Mouse (Mus musculus) limb, embryonic 10.5 days (tissue): ENCODE results near the gene Drp2. TPM values are rescaled to one million over a fixed set of nuclear protein-coding genes. Genes with fewer than 3 reads are reported as not detected.

Experiments used
- DNase-seq: peaks from one replicate; pipeline ENCODE4 v3.0.0-alpha.2; 2017; ENCODE audit warnings: low spot score
- H3K27ac ChIP-seq: fragments of 300-500 bp; sonication (generic); 2 replicates; pipeline ENCODE4 v1.5.1; 2016; ENCODE audit warnings: mild to moderate bottlenecking
- H3K27me3 ChIP-seq: fragments of 300-500 bp; sonication (generic); 2 replicates; pipeline ENCODE4 v1.6.1; 2016; ENCODE audit warnings: low read depth, mild to moderate bottlenecking; ENCODE audit not compliant: poor library complexity, severe bottlenecking
- H3K36me3 ChIP-seq: fragments of 300-500 bp; sonication (generic); 2 replicates; pipeline ENCODE4 v1.6.1; 2016; ENCODE audit warnings: mild to moderate bottlenecking, moderate library complexity
- H3K4me1 ChIP-seq: fragments of 300-500 bp; sonication (generic); 2 replicates; pipeline ENCODE4 v1.6.1; 2016
- H3K4me3 ChIP-seq: fragments of 300-500 bp; sonication (generic); 2 replicates; pipeline ENCODE4 v1.5.1; 2016; ENCODE audit warnings: mild to moderate bottlenecking, moderate library complexity
- H3K9me3 ChIP-seq: fragments of 300-500 bp; sonication (generic); replicated peaks from 2 replicates; pipeline ENCODE4 v1.6.1; 2016; ENCODE audit warnings: mild to moderate bottlenecking
- WGBS: fragments of 180-500 bp; shearing (Covaris S2); methylation state at CpG from one replicate; pipeline ENCODE4 v1.1.7; 2016; 5-methylcytosine and 5-hydroxymethylcytosine counted together
- polyA plus RNA-seq: library from polyadenylated mRNA; unstranded; fragments of >200 nt; fragmentation: Nextera tagmentation; extraction: Ambion mirVana; gene quantifications from 2 replicates; pipeline ENCODE4 v1.2.1, GENCODE M21; 2016

The Drp2 gene
- 0.78 and 0.95 TPM in 2 replicates for polyA plus RNA-seq

DNA sequence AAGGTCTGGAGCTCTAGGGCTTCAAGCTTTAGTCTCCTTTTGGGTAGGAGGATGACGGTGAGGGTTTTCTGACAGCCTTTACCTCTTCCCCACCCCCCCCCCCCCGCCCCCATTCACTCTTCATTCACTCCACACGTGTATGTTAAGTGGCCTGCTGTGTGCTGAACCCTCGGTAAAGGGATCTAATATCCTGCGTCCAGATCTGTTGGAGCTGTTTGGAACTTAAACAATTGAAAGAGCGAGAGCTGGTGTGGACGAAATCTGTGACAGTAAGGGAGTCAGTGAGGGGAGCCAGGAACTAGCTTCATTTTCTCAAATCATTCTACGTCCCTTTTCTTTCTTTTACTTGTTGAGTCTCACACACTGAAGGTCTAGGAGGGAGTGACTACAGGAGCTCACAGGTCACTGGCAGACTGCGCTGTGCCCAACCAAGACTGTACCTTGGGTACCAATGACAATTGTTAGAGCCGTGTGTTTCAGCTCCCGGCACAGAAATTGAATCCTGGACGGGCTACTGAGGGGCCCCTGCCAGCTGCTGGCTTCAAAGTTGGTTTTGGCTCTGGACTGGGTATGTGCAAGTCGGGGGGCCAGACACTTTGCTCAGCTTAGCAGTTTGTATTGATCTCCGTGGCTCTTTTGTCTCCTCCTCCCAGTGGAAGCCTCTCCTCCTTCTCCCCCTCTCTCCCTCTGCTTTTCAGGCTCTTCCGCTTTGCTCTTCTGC, at the start of gene Drp2:
Drp2 (plus strand) TSS at position 689 of the 721 bp plus-strand sequence.
- H3K27ac ChIP-seq, result peak within 1 kb of the TSS; percentile 56
- H3K9me3 ChIP-seq, result no peaks in the 10 kb centered on the region
- H3K4me3 ChIP-seq, result peak within 1 kb of the TSS; percentile 44
- peaks cover 71% of the 10 kb centered on the region for H3K27me3 ChIP-seq
- 29% methylated on average over 15 of the region's 15 CpGs for WGBS
- DNase-seq, result no peak
- no peaks in the 10 kb centered on the region for H3K36me3 ChIP-seq
- no peaks in the 10 kb centered on the region for H3K4me1 ChIP-seq

DNA sequence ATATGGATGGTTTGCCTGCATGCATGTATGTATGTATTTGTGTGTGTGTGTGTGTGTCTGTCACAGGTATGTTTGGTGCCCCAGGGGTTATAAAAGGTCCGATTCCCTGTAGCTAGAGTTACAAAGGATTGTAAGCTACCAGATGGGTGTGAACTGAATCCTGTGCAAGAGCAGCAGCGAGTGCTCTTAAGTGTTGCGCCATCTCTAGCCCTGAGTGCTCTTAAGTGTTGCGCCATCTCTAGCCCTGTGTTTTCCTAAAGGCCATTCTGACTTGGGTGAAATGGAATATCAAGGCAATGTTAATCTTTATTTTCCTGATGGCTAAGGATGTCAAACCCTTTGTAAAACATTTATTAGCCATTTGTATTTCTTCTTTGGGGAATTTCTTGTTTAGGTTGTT, 45.0 kb upstream of the Drp2 start:
- H3K9me3 ChIP-seq, result no peaks in the 10 kb centered on the region
- no peak for DNase-seq
- H3K27ac ChIP-seq, result no peak overlapping the region
- 87% methylated on average over 4 of the region's 4 CpGs for WGBS
- H3K36me3 ChIP-seq, result peaks cover 25% of the 10 kb centered on the region
- H3K4me3 ChIP-seq, result no peak overlapping the region
- H3K4me1 ChIP-seq, result no peaks in the 10 kb centered on the region
- peaks cover 30% of the 10 kb centered on the region for H3K27me3 ChIP-seq

DNA sequence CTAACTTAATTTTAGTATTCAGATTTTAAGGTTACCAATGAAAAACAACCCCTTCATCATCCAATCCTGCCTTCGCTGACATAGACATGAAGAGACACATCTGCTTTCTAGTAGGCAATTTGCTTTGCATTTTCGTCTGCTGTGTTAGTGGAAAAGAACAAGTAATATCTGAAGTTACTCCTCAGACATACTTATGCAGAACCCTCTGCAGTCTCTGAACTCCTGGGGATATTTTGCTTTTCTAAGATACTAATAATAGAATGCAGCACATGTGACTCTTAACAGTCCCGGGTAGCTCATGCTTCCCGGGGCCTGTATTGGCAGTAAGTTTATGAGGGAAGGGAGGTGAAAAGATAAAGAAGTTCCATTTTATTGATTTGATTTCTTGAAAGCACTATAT, 42.2 kb upstream of the Drp2 start:
- Histone ChIP-seq H3K9me3 (no peaks in the 10 kb centered on the region), H3K36me3 (peaks cover 30% of the 10 kb centered on the region), H3K27me3 (peaks cover 47% of the 10 kb centered on the region), H3K4me1 (no peaks in the 10 kb centered on the region), H3K27ac (no peak overlapping the region), H3K4me3 (no peak overlapping the region)
- WGBS, result 96% methylated on average over 4 of the region's 4 CpGs
- DNase-seq, result no peak

DNA sequence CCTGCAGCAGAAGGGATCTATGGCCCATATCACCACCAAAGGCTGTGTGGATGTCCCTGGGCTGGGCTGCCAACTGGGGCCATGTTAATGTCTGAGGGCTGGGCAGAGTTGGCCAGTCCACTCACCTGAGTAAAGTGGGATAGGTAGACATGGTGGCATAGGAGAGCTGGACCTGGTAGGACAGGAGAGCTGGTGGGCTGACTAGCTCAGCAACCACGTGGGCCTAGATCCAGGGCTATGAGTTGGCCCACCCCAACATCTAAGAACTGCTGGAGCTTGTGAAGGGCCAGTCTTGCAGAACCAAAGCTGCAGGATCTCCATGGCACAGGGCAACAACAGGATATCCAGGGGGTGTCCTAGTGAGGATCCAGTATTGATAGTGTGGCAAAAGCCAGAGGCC, 38.9 kb upstream of the Drp2 start:
- H3K9me3 ChIP-seq, result no peaks in the 10 kb centered on the region
- no peak overlapping the region for H3K27ac ChIP-seq
- H3K4me3 ChIP-seq, result no peak overlapping the region
- DNase-seq, result no peak
- peaks cover 26% of the 10 kb centered on the region for H3K36me3 ChIP-seq
- peaks cover 50% of the 10 kb centered on the region; the same call in 1 of the 2 replicates for H3K27me3 ChIP-seq
- 75% methylated on average over 1 of the region's 1 CpGs for WGBS
- no peaks in the 10 kb centered on the region for H3K4me1 ChIP-seq

DNA sequence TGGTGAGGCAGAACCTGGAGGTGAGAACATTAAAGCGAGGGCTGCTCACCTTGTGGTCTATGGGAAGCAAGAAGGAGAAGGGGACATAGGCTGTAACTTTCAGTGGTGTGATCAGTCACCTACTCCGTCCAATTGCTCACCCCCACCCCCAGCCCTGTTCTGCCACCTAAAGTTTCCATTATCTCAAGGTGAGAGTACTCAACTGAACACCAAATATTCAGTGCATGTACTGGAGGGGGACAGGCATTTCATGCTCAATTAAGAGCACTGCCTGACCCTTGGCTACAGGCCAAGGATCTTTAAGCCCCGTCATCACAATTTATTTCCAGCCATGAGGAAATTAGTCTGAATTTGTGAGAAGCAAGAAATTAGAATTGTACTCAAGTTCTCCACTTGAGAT, 37.8 kb upstream of the Drp2 start:
- WGBS, result 85% methylated on average over 3 of the region's 3 CpGs
- Histone ChIP-seq H3K27ac (no peak overlapping the region), H3K27me3 (peaks cover 60% of the 10 kb centered on the region; the same call in 1 of the 2 replicates), H3K4me1 (no peaks in the 10 kb centered on the region), H3K36me3 (peaks cover 26% of the 10 kb centered on the region), H3K9me3 (no peaks in the 10 kb centered on the region), H3K4me3 (no peak overlapping the region)
- DNase-seq, result no peak

DNA sequence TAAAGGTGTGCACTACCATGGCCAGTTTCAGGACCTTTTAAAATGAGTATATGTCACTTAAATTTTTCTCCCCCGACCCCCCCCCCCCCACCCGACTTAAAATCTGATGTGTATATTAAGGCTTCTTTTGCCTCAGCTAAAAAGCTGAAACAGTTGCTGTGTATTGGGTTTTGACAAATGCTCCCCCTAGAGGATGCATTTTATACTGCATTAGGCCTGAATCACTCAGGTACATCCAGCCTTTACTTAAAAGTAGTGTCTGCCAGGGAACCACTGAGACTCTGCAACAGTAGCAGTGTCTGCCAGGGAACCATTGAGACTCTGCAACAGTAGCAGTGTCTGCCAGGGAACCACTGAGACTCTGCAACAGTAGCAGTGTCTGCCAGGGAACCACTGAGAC, 33.1 kb upstream of the Drp2 start:
- DNase-seq, result no peak
- WGBS, result 18% methylated on average over 2 of the region's 2 CpGs
- Histone ChIP-seq H3K27ac (no peak overlapping the region), H3K27me3 (peaks cover 55% of the 10 kb centered on the region; the same call in 1 of the 2 replicates), H3K4me3 (no peak overlapping the region), H3K9me3 (no peaks in the 10 kb centered on the region), H3K4me1 (no peaks in the 10 kb centered on the region), H3K36me3 (peaks cover 2% of the 10 kb centered on the region; the same call in 1 of the 2 replicates)

DNA sequence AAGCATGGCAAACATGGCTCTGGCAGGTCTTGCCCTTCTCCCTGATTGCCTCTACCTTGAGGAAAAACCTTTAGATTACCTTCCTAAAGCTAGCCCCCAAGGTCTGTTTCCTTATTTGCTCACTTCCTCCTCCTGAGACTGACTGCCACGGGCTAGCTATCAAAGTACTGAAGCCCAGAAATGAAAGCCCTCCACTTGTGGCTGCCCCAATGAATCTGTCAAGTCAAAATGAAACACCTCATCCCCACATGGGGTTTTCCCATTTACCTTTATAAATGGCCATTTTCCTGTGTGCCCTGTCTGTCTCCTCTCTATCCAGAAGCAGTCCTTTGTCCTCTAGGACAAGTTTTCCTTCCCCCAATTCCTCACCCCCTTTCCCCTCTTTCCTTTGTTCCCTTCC, 30.2 kb upstream of the Drp2 start:
- Histone ChIP-seq H3K4me3 (no peak overlapping the region), H3K9me3 (no peaks in the 10 kb centered on the region), H3K27me3 (peaks cover 38% of the 10 kb centered on the region; the same call in 1 of the 2 replicates), H3K27ac (no peak overlapping the region), H3K36me3 (peaks cover under 1% of the 10 kb centered on the region; the same call in 1 of the 2 replicates), H3K4me1 (no peaks in the 10 kb centered on the region)
- DNase-seq, result no peak
- 37% methylated on average over 1 of the region's 1 CpGs for WGBS

DNA sequence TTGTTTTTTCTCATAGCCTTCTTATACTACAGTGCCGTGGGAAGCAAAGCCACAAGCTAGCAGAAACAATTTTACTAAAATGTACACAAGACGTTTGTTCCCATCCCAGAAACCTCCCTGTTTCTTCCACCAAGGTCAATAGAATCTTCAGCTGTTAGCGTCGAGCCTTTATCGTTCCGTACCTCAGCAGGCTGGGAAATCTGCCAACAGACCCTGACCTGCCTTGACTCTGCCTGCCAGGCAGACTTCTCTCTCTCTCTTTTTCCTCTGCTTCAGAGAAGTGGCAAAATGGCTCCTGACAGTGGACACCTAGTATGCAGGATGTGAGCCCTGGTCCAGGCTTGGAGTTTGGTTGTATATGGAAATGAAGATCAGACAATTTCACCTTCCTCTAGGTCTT, 19.5 kb upstream of the Drp2 start:
- H3K4me3 ChIP-seq, result no peak overlapping the region

DNA sequence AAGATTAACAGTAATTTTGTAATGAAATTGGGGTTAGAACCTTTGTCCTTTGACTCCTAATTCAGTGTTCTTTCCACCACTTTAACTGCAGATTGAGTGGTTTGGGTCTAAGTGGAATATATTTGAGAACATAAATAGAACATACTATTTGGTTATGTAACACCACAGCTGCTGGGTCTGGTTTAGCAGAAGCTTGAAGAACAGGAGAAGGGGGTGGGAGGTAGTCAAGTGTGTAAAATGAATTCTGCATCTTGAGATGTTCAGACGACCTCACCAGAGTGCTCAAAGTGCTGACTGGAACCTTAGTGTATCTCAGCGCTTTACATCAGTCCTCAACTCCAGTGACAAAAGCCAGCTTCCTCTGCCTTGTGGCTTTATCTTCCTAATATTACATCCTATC, 5.4 kb upstream of the Drp2 start:
- H3K27me3 ChIP-seq, result peaks cover 66% of the 10 kb centered on the region
- 69% methylated on average over 2 of the region's 2 CpGs for WGBS
- DNase-seq, result no peak
- no peak overlapping the region for H3K27ac ChIP-seq
- no peaks in the 10 kb centered on the region for H3K9me3 ChIP-seq
- H3K4me3 ChIP-seq, result no peak overlapping the region
- no peaks in the 10 kb centered on the region for H3K4me1 ChIP-seq
- H3K36me3 ChIP-seq, result no peaks in the 10 kb centered on the region

More for the DNA sequence above, 19.5 kb upstream of the Drp2 start:
- Histone ChIP-seq H3K36me3 (no peaks in the 10 kb centered on the region), H3K9me3 (no peaks in the 10 kb centered on the region), H3K27me3 (peaks cover 42% of the 10 kb centered on the region), H3K4me1 (no peaks in the 10 kb centered on the region), H3K27ac (no peak overlapping the region)
- DNase-seq, result no peak
- 91% methylated on average over 6 of the region's 6 CpGs for WGBS

DNA sequence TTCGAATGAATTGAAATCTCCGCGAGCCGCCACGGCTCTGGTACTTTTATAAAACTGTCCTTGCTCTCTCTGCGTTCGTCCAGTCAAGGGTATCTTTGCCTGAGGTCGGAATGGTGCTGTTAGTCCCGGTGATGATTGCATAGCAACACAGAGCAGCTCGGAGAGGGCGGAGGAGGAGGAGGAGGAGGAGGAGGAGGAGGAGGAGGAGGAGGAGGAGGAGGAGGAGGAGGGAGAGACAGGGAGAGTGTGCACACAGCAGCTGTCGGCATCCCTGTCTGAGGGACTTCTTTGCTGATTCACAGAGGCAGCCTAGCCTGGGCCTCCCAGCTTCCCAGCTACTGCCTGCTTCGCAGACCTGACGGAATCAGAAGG, 219 bp downstream of the Drp2 start:
- Histone ChIP-seq H3K4me3 (peak overlapping the region; percentile 44), H3K27ac (peak overlapping the region; percentile 56), H3K4me1 (no peaks in the 10 kb centered on the region), H3K36me3 (no peaks in the 10 kb centered on the region), H3K27me3 (peaks cover 76% of the 10 kb centered on the region), H3K9me3 (no peaks in the 10 kb centered on the region)
- 28% methylated on average over 7 of the region's 14 CpGs for WGBS
- DNase-seq, result peak; percentile 31

DNA sequence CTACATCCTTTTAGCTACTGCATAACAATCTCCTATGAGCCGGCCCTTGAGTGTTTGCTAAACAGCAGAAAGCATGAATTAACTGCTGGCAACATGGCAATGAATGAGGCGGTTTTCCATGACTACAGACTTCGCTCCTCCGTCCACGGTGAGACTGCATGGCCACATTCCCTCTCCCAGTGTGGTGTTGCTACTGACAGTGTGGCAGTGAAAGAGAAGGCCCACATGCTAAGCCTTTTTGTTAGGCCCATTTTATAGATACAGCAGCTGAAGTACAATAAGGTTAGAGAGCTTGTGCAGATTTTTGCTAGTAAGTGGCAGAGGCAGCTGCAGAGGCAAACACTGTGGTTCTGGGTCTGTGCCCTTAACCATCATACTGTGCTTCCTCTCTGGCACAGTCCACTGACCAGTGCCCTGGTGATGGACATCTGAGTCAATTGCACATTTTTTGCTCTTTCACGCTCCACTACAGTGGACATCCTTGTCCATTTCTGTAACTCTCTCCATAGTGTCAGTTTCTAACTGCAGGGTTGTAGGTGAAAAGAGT, 5.1 kb downstream of the Drp2 start:
- WGBS, result 92% methylated on average over 6 of the region's 6 CpGs
- Histone ChIP-seq H3K36me3 (no peaks in the 10 kb centered on the region), H3K4me1 (no peaks in the 10 kb centered on the region), H3K9me3 (no peaks in the 10 kb centered on the region), H3K27ac (no peak overlapping the region), H3K4me3 (no peak overlapping the region), H3K27me3 (peaks cover 50% of the 10 kb centered on the region)
- DNase-seq, result no peak

DNA sequence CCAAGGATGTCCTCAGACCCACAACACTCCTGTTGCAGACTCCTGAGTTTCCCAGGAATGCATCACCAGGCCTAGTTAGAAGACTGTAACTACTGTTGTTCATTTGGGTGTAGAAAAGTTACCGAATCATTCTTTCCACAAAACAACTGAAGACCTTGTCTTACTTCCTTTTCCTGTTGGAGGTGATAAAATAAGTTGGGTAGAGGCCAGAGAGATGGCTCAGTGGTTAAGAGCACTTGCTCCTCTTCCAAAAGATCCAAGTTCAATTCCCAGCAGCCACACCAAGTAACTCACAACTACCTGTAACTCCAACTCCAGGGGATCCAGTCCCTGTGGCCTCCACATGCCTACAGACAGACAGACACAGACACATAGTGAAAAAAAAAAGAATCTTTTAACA, 7.7 kb downstream of the Drp2 start:
- H3K4me3 ChIP-seq, result no peak overlapping the region
- no peak for DNase-seq
- no peak overlapping the region for H3K27ac ChIP-seq
- 85% methylated on average over 1 of the region's 1 CpGs for WGBS
- peaks cover 23% of the 10 kb centered on the region; the same call in 1 of the 2 replicates for H3K27me3 ChIP-seq
- no peaks in the 10 kb centered on the region for H3K36me3 ChIP-seq
- no peaks in the 10 kb centered on the region for H3K9me3 ChIP-seq
- no peaks in the 10 kb centered on the region for H3K4me1 ChIP-seq

DNA sequence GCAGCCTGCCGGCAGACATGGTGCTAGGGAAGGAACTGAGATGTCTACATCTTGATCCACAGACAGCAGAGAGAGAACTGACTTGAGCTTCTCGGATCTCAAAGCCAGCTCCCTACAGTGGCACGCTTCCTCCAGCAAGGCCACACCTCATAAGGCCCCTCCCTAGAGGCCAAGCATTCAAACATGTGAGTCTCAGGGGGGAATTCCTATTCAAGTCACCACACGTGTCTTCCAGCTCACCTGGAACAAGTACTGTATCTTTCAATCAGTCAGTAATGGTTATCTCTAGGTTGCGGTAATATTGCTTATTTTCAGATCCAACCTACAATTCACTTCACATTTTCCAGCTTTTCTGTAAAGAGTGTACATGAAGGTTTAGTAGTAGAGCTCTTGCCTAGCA, 15.7 kb downstream of the Drp2 start:
- 92% methylated on average over 5 of the region's 5 CpGs for WGBS
- no peaks in the 10 kb centered on the region for H3K4me1 ChIP-seq
- H3K27ac ChIP-seq, result no peak overlapping the region
- no peak for DNase-seq
- peaks cover 15% of the 10 kb centered on the region; the same call in 1 of the 2 replicates for H3K27me3 ChIP-seq
- no peaks in the 10 kb centered on the region for H3K36me3 ChIP-seq
- no peaks in the 10 kb centered on the region for H3K9me3 ChIP-seq
- H3K4me3 ChIP-seq, result no peak overlapping the region
